ENCODE assay signal across 26 mouse cellular contexts in the genomic region with DNA sequence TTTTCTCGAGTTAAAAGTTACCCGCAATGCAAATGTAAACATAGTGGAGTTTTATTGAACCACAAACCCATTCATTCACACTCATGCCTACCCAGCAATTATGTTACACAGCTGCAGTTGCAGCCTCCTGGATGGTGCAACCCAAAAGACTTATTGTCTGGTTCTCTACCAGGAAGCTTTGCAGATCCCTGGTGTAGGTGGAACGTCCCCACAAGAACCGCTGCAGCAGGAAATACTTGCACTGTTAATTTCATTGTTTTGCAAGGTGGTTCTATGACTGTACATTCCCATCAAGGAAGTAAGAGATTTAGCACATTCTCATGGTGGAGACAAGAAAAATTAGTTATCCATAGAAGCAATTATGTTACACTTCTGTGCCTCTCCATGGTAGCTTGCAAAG.
"Had no signal": no experiment of that assay in that cellular context is flagged by ENCODE, and none has a peak within 500 bp of the region (broad histone marks: within the 10 kb centered on the region; RNA-seq: fewer than 3 reads in every experiment).

No protein-coding gene starts in this region.

- H3K4me1 ChIP-seq: heart, embryonic 10.5 days; hindbrain, embryonic 13.5 days; hindbrain, embryonic 15.5 days; limb, embryonic 12.5 days; liver, embryonic 13.5 days had no signal

- H3K36me3 ChIP-seq: heart, embryonic 10.5 days; heart, embryonic 12.5 days; hindbrain, embryonic 10.5 days; hindbrain, embryonic 13.5 days; hindbrain, embryonic 15.5 days; kidney, embryonic 15.5 days; limb, embryonic 10.5 days; limb, embryonic 12.5 days; liver, embryonic 13.5 days had no signal

- H3K27ac ChIP-seq: gastrocnemius, adult 2 months; heart, adult 2 months; heart, embryonic 10.5 days; hindbrain, embryonic 10.5 days; hindbrain, embryonic 13.5 days; hindbrain, embryonic 15.5 days; hindbrain, postnatal 0 days; kidney, embryonic 15.5 days; kidney, postnatal 0 days; layer of hippocampus, adult 2 months; left cerebral cortex, adult 2 months; limb, embryonic 10.5 days; limb, embryonic 12.5 days; liver, embryonic 13.5 days had no signal

- H3K9me3 ChIP-seq: heart, embryonic 10.5 days; heart, embryonic 12.5 days; hindbrain, embryonic 10.5 days; hindbrain, embryonic 13.5 days; hindbrain, embryonic 15.5 days; kidney, embryonic 15.5 days; limb, embryonic 10.5 days; limb, embryonic 12.5 days; liver, embryonic 13.5 days had no signal

- H3K4me3 ChIP-seq: gastrocnemius, adult 2 months; heart, adult 2 months; heart, embryonic 10.5 days; heart, embryonic 12.5 days; hindbrain, embryonic 10.5 days; hindbrain, embryonic 13.5 days; hindbrain, embryonic 15.5 days; kidney, embryonic 15.5 days; layer of hippocampus, adult 2 months; left cerebral cortex, adult 2 months; limb, embryonic 10.5 days; limb, embryonic 12.5 days; liver, embryonic 13.5 days had no signal

- DNase-seq: gastrocnemius, adult 2 months; gastrocnemius, postnatal 14 days; gastrocnemius, postnatal 36 days; heart, adult 2 months; heart, postnatal 10 days; heart, postnatal 4 days; kidney, adult 11 months; kidney, adult 2 months; kidney, adult 9 months; kidney, postnatal 14 days; kidney, postnatal 36 days; liver; liver, embryonic 13.5 days had no signal

- H3K9ac ChIP-seq: heart, embryonic 12.5 days; hindbrain, embryonic 13.5 days; hindbrain, embryonic 15.5 days; kidney, embryonic 15.5 days; limb, embryonic 12.5 days; liver, embryonic 13.5 days had no signal

- H3K4me2 ChIP-seq: heart, embryonic 12.5 days; hindbrain, embryonic 13.5 days; hindbrain, embryonic 15.5 days; kidney, embryonic 15.5 days; limb, embryonic 12.5 days; liver, embryonic 11.5 days; liver, embryonic 13.5 days had no signal

- ATAC-seq: hindbrain, postnatal 0 days had no signal

- H3K27me3 ChIP-seq: hindbrain, embryonic 13.5 days; hindbrain, embryonic 15.5 days; kidney, embryonic 15.5 days; limb, embryonic 12.5 days had no signal
